Mouse (Mus musculus): ENCODE measurements around the gene AL607142.1. TPM values are rescaled to one million over a fixed set of nuclear protein-coding genes. Genes with fewer than 3 reads are reported as not detected.

The AL607142.1 gene
- polyA plus RNA-seq, 1 experiment from 2014 or later = not detected

- H3K4me2 ChIP-seq = no peak overlapping the region
- H3K27ac ChIP-seq = no peak overlapping the region
- H3K27me3 ChIP-seq = peaks cover 4% of the 10 kb centered on the region; the same call in 1 of the 2 replicates
- no peaks in the 10 kb centered on the region for H3K4me1 ChIP-seq
- WGBS = 81% methylated on average over 7 of the region's 7 CpGs
- H3K4me3 ChIP-seq = no peak overlapping the region
- no peaks in the 10 kb centered on the region for H3K36me3 ChIP-seq
- no peak overlapping the region for H3K9ac ChIP-seq
- no peak for ATAC-seq (ENCODE audit: borderline replicate concordance, extremely low read depth, low FRiP score, low TSS enrichment)
- no peaks in the 10 kb centered on the region for H3K9me3 ChIP-seq
Measured at GRCm38 (mm10) chr4:120042480-120042879, 22.3 kb upstream of the AL607142.1 start.

DNA sequence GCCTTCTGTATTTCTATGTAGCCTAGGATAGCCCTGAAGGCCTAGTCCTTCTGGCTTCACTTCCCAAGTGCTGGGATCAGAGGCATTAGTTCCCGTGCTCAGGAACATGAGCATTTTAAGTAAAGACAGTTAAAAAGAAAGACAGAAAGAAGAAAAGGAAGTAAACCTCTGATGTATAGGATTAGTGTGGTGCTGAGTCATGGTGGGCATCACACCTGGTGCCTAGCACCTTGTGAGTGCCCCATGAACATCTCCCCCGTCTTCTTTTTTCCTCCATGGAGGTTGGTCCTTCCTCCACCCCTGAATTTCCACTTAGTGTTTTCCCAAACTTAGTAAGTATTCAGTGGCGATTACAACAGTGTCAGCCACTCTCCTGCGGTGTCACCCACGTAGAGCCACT lies 20.2 kb upstream of the AL607142.1 start:
- H3K27ac ChIP-seq = no peak overlapping the region
- ATAC-seq (ENCODE audit: borderline replicate concordance, extremely low read depth, low FRiP score, low TSS enrichment) = no peak

GRCm38 (mm10) chr4:120045131-120045537 lies 19.7 kb upstream of the AL607142.1 start:
- H3K9me3 ChIP-seq = no peaks in the 10 kb centered on the region
- no peak overlapping the region for H3K9ac ChIP-seq
- ATAC-seq (ENCODE audit: borderline replicate concordance, extremely low read depth, low FRiP score, low TSS enrichment) = no peak
- H3K36me3 ChIP-seq = no peaks in the 10 kb centered on the region
- no peaks in the 10 kb centered on the region for H3K4me1 ChIP-seq
- H3K4me3 ChIP-seq = no peak overlapping the region
- H3K27me3 ChIP-seq = no peaks in the 10 kb centered on the region
- WGBS = 43% methylated on average over 5 of the region's 5 CpGs
- no peak overlapping the region for H3K27ac ChIP-seq
- H3K4me2 ChIP-seq = no peak overlapping the region

More for the DNA sequence above, 20.2 kb upstream of the AL607142.1 start:
- Histone ChIP-seq H3K9ac (no peak overlapping the region), H3K27me3 (no peaks in the 10 kb centered on the region), H3K36me3 (no peaks in the 10 kb centered on the region), H3K4me3 (no peak overlapping the region), H3K4me2 (no peak overlapping the region), H3K9me3 (no peaks in the 10 kb centered on the region), H3K4me1 (no peaks in the 10 kb centered on the region)
- WGBS = 80% methylated on average over 5 of the region's 5 CpGs

GRCm38 (mm10) chr4:120045871-120046270 lies 18.9 kb upstream of the AL607142.1 start:
- ATAC-seq (ENCODE audit: borderline replicate concordance, extremely low read depth, low FRiP score, low TSS enrichment) = no peak
- Histone ChIP-seq H3K27me3 (no peaks in the 10 kb centered on the region), H3K9ac (no peak overlapping the region), H3K27ac (no peak overlapping the region), H3K36me3 (no peaks in the 10 kb centered on the region), H3K4me2 (no peak overlapping the region), H3K9me3 (no peaks in the 10 kb centered on the region), H3K4me3 (no peak overlapping the region), H3K4me1 (no peaks in the 10 kb centered on the region)
- 81% methylated on average over 7 of the region's 7 CpGs for WGBS

DNA sequence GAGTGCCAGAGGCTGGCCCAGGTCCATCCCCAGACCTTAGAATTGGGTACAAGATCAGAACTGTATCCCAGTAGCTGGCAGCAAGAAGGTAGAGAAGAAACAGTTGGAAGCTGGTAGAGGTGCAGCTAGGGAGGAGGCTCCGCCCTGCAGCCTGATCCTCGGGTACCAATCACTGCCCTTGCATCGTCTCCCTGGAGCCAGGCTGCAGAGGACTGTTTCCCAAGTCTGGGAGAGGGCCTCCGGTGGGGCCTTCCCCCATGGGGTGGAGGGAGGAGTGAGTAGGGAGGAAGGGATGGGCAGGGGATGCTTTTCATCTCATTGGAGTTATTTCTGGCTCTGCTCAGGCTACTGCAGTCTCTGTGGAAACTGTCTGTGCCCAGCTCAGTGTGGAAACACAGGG lies 17.7 kb upstream of the AL607142.1 start:
- Histone ChIP-seq H3K36me3 (no peaks in the 10 kb centered on the region), H3K4me1 (no peaks in the 10 kb centered on the region), H3K9ac (no peak overlapping the region), H3K9me3 (no peaks in the 10 kb centered on the region), H3K27ac (no peak overlapping the region), H3K4me2 (no peak overlapping the region), H3K4me3 (no peak overlapping the region), H3K27me3 (no peaks in the 10 kb centered on the region)
- no peak for ATAC-seq (ENCODE audit: borderline replicate concordance, extremely low read depth, low FRiP score, low TSS enrichment)
- WGBS = 27% methylated on average over 4 of the region's 4 CpGs

GRCm38 (mm10) chr4:120048274-120048673 lies 16.5 kb upstream of the AL607142.1 start:
- Histone ChIP-seq H3K9me3 (no peaks in the 10 kb centered on the region), H3K4me3 (no peak overlapping the region), H3K27me3 (no peaks in the 10 kb centered on the region), H3K4me2 (no peak overlapping the region), H3K36me3 (no peaks in the 10 kb centered on the region), H3K27ac (no peak overlapping the region), H3K9ac (no peak overlapping the region), H3K4me1 (no peaks in the 10 kb centered on the region)
- 81% methylated on average over 4 of the region's 4 CpGs for WGBS
- no peak for ATAC-seq (ENCODE audit: borderline replicate concordance, extremely low read depth, low FRiP score, low TSS enrichment)

GRCm38 (mm10) chr4:120049857-120050256 lies 14.9 kb upstream of the AL607142.1 start:
- no peak overlapping the region for H3K4me2 ChIP-seq
- H3K4me1 ChIP-seq = no peaks in the 10 kb centered on the region
- H3K9me3 ChIP-seq = no peaks in the 10 kb centered on the region
- H3K4me3 ChIP-seq = no peak overlapping the region
- no peak overlapping the region for H3K9ac ChIP-seq
- H3K27ac ChIP-seq = no peak overlapping the region
- 89% methylated on average over 3 of the region's 3 CpGs for WGBS
- no peak for ATAC-seq (ENCODE audit: borderline replicate concordance, extremely low read depth, low FRiP score, low TSS enrichment)
- H3K27me3 ChIP-seq = no peaks in the 10 kb centered on the region
- H3K36me3 ChIP-seq = no peaks in the 10 kb centered on the region

DNA sequence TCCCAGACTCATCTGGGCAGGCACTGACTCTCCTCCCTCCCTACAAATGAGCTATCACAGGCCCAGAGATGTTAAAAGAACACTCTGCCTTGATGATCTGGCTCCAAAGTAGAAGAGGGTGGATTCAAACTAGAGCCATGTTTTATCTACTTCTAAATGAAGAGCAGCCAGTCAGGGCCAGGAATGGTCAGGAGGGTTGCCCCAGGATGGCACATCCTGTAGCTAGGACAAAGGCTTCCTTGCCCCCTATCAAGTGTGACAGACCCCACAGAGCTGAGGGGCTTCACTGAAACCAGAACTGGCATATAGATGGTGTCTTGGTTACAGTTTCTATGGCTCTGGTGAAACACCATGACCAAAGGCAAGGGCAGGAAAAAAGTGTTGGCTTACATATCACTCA lies 12.3 kb upstream of the AL607142.1 start:
- no peak for ATAC-seq (ENCODE audit: borderline replicate concordance, extremely low read depth, low FRiP score, low TSS enrichment)
- no peak overlapping the region for H3K27ac ChIP-seq
- no peaks in the 10 kb centered on the region for H3K27me3 ChIP-seq
- H3K4me2 ChIP-seq = no peak overlapping the region
- no peaks in the 10 kb centered on the region for H3K9me3 ChIP-seq
- no peaks in the 10 kb centered on the region for H3K36me3 ChIP-seq
- H3K4me1 ChIP-seq = no peaks in the 10 kb centered on the region
- no peak overlapping the region for H3K9ac ChIP-seq
- no peak overlapping the region for H3K4me3 ChIP-seq

GRCm38 (mm10) chr4:120053026-120054005 lies 11.5 kb upstream of the AL607142.1 start:
- Histone ChIP-seq H3K27ac (no peak overlapping the region), H3K36me3 (no peaks in the 10 kb centered on the region), H3K9me3 (no peaks in the 10 kb centered on the region), H3K4me3 (no peak overlapping the region), H3K4me1 (no peaks in the 10 kb centered on the region), H3K9ac (no peak overlapping the region), H3K27me3 (no peaks in the 10 kb centered on the region), H3K4me2 (no peak overlapping the region)
- ATAC-seq (ENCODE audit: borderline replicate concordance, extremely low read depth, low FRiP score, low TSS enrichment) = no peak
- WGBS = 88% methylated on average over 11 of the region's 11 CpGs

DNA sequence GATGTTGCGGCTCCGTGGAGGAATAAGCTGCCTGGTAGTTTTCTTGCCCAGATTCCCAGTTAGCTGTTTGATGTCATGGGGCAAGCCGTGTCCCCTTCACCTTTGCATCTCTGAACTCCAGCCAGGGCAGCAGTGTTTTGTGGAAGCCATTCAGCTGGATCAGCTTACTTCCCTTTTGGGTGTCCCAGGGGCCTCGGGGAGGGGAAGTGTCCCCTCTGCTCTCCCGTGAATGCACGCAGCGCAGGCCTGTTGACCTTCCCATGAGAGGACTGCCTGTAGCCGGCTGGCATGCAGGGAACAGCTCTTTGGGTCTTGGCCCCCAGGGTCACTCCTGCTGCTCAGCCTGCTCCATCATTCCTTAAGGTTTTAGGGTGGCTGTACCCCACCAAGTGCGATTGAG lies 10.7 kb upstream of the AL607142.1 start:
- 65% methylated on average over 9 of the region's 9 CpGs for WGBS
- H3K9ac ChIP-seq = no peak overlapping the region
- no peaks in the 10 kb centered on the region for H3K36me3 ChIP-seq
- H3K4me1 ChIP-seq = no peaks in the 10 kb centered on the region
- H3K27ac ChIP-seq = no peak overlapping the region
- no peaks in the 10 kb centered on the region for H3K27me3 ChIP-seq
- ATAC-seq (ENCODE audit: borderline replicate concordance, extremely low read depth, low FRiP score, low TSS enrichment) = no peak
- no peak overlapping the region for H3K4me2 ChIP-seq
- H3K9me3 ChIP-seq = no peaks in the 10 kb centered on the region
- H3K4me3 ChIP-seq = no peak overlapping the region

DNA sequence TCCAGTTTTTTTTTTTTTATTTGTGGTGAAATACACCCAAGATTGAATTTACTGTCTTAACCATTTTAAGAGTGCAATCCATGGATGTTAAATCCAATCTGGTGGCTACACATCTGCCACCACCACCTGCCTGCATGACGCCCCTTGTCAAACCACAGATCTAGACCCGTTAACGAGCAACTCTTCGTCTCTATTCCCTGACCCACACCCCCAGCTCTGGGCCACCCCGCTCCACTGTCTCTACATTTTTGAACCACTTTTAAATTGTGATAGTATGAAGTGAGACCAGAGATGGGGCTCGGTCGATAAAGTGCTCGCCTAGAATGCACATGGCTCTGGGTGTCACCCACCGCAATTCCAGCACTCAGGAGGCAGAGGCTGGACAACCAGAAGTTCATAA lies 8.3 kb upstream of the AL607142.1 start:
- ATAC-seq (ENCODE audit: borderline replicate concordance, extremely low read depth, low FRiP score, low TSS enrichment) = no peak
- H3K36me3 ChIP-seq = no peaks in the 10 kb centered on the region
- no peak overlapping the region for H3K9ac ChIP-seq
- no peak overlapping the region for H3K4me2 ChIP-seq
- no peaks in the 10 kb centered on the region for H3K27me3 ChIP-seq
- H3K4me3 ChIP-seq = no peak overlapping the region
- H3K4me1 ChIP-seq = no peaks in the 10 kb centered on the region
- 90% methylated on average over 9 of the region's 9 CpGs for WGBS
- no peak overlapping the region for H3K27ac ChIP-seq
- H3K9me3 ChIP-seq = no peaks in the 10 kb centered on the region

DNA sequence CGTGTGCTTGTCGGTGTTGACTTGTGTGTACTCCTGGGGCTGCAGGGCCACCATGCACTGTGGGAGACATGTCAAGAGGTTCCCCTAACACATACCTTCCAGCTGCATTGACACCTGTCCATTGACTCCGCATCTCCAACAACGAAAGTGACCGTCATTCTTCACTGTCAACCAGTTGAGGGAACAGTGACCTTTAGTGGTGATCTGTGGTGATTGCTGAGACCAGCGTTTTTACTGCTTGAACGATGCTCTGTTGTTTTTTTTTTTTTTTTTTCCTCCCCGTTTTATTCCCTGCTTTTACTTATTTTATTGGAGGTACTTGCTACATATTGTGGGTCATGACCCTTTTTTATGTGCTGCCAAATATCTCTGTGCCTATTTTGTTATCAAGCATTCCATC lies 7.3 kb upstream of the AL607142.1 start:
- Histone ChIP-seq H3K27ac (no peak overlapping the region), H3K9ac (no peak overlapping the region), H3K9me3 (no peaks in the 10 kb centered on the region), H3K27me3 (no peaks in the 10 kb centered on the region), H3K4me1 (no peaks in the 10 kb centered on the region), H3K4me2 (no peak overlapping the region), H3K4me3 (no peak overlapping the region), H3K36me3 (no peaks in the 10 kb centered on the region)
- no peak for ATAC-seq (ENCODE audit: borderline replicate concordance, extremely low read depth, low FRiP score, low TSS enrichment)
- WGBS = 69% methylated on average over 8 of the region's 8 CpGs

Measured in lung, embryonic 15.5 days (tissue).